Mouse (Mus musculus): ENCODE results near the gene Adam33. TPM values are rescaled to one million over a fixed set of nuclear protein-coding genes. Genes with fewer than 3 reads are reported as not detected.

Adam33 gene
- polyA plus RNA-seq (2014; fragmentation: Illumina TruSeq; extraction: RNeasy Lipid Tissue Mini Kit (QIAGEN cat#74804); ENCODE audit: low read depth, low replicate concordance) = 17.7 TPM

DNA sequence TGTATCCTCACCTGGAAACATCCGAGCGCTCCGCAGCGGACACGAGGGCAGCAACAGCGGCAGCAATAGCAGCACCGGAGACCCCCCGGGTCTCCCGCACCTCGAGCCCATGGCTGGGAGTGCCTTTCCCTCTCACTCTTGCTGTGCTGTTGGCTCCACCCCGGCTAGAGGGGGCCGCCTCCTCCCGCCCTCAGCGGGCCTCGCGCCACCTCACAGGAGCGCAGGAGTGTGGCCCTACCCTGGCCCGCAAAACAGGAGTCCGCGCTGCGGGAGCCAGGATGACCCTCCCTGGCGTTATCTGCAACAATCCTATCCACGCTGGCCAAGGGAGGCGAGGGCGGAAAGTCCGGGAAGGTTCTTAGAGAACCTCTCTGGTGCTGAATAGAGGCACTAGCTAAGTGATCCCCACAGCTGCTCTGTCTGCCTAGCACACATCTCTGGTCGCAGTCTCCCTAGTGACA, at the start of gene Adam33:
Gene Adam33, minus strand, starts transcription at position 411 of the 461 bp plus-strand sequence.

DNA sequence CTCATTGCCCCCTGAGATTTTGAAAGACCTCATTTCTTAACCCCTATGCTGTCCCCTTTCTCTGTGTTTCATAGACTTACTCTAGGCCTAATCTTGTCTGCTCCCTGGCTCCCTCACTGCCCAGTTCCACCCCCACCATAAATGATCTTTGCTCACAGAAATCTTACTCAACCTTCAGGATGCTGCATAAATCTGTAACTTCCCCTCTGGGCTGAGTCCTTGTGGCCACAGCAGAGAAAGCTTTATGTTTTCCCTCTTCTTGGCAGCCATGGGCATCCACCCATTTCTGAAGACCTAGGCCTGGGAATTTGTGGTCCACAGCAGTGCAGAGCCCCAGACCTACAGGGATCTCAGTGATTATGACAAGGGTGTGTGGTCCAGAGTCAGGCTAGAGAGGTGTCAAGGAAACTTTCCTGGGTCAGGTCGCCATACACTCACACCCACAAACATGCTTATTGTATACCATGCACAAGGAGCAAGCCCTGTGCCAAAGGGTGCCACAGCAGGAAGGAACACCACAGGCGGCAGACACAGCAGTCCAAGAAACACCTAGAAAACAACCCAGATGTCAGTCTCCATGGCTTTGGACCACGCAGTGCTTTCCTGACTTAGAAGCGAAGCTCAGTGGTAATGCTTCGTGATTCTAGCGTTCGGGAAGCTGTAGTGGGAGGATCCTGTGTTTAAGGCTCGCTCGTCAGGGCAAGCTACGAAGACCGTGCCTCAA, 23.2 kb upstream of the Adam33 start, which contains the start of gene Siglec1:
Gene Siglec1, minus strand, starts transcription at position 99 of the 724 bp plus-strand sequence.

GRCm38 (mm10) chr2:131042988-131043387, 20.6 kb downstream of the Adam33 start, which contains the start of gene Gfra4:
TSS of gene Gfra4 (minus strand) at chr2:131043088.

Other genes with a start within 250 kb of the Adam33 start
- 23.0 TPM for gene 4930402H24Rik, start 157.4 kb downstream of the Adam33 start, polyA plus RNA-seq (2014; fragmentation: Illumina TruSeq; extraction: RNeasy Lipid Tissue Mini Kit (QIAGEN cat#74804); ENCODE audit: low read depth, low replicate concordance)
- gene Atrn, start 157.3 kb downstream of the Adam33 start, polyA plus RNA-seq (2014; fragmentation: Illumina TruSeq; extraction: RNeasy Lipid Tissue Mini Kit (QIAGEN cat#74804); ENCODE audit: low read depth, low replicate concordance) = 17.6 TPM
- gene Gfra4, start 20.7 kb downstream of the Adam33 start, polyA plus RNA-seq (2014; fragmentation: Illumina TruSeq; extraction: RNeasy Lipid Tissue Mini Kit (QIAGEN cat#74804); ENCODE audit: low read depth, low replicate concordance) = 9.2 TPM
- 5.8 TPM for gene Siglec1, start 23.0 kb upstream of the Adam33 start, polyA plus RNA-seq (2014; fragmentation: Illumina TruSeq; extraction: RNeasy Lipid Tissue Mini Kit (QIAGEN cat#74804); ENCODE audit: low read depth, low replicate concordance)
- gene Hspa12b, start 63.5 kb upstream of the Adam33 start, polyA plus RNA-seq (2014; fragmentation: Illumina TruSeq; extraction: RNeasy Lipid Tissue Mini Kit (QIAGEN cat#74804); ENCODE audit: low read depth, low replicate concordance) = 19.5 TPM
- gene Gm11037, start 69.7 kb upstream of the Adam33 start, polyA plus RNA-seq (2014; fragmentation: Illumina TruSeq; extraction: RNeasy Lipid Tissue Mini Kit (QIAGEN cat#74804); ENCODE audit: low read depth, low replicate concordance) = not detected
- gene 1700037H04Rik, start 96.3 kb upstream of the Adam33 start, polyA plus RNA-seq (2014; fragmentation: Illumina TruSeq; extraction: RNeasy Lipid Tissue Mini Kit (QIAGEN cat#74804); ENCODE audit: low read depth, low replicate concordance) = 42.9 TPM
- 62.4 TPM for gene Cenpb, start 116.3 kb upstream of the Adam33 start, polyA plus RNA-seq (2014; fragmentation: Illumina TruSeq; extraction: RNeasy Lipid Tissue Mini Kit (QIAGEN cat#74804); ENCODE audit: low read depth, low replicate concordance)
- 5.4 TPM for gene Cdc25b, start 123.1 kb upstream of the Adam33 start, polyA plus RNA-seq (2014; fragmentation: Illumina TruSeq; extraction: RNeasy Lipid Tissue Mini Kit (QIAGEN cat#74804); ENCODE audit: low read depth, low replicate concordance)
- gene Spef1, start 123.5 kb upstream of the Adam33 start, polyA plus RNA-seq (2014; fragmentation: Illumina TruSeq; extraction: RNeasy Lipid Tissue Mini Kit (QIAGEN cat#74804); ENCODE audit: low read depth, low replicate concordance) = 5.1 TPM
- gene Ap5s1, start 143.3 kb upstream of the Adam33 start, polyA plus RNA-seq (2014; fragmentation: Illumina TruSeq; extraction: RNeasy Lipid Tissue Mini Kit (QIAGEN cat#74804); ENCODE audit: low read depth, low replicate concordance) = 21.9 TPM
- gene Mavs, start 170.2 kb upstream of the Adam33 start, polyA plus RNA-seq (2014; fragmentation: Illumina TruSeq; extraction: RNeasy Lipid Tissue Mini Kit (QIAGEN cat#74804); ENCODE audit: low read depth, low replicate concordance) = 26.2 TPM
- 28.5 TPM for gene Pank2, start 198.7 kb upstream of the Adam33 start, polyA plus RNA-seq (2014; fragmentation: Illumina TruSeq; extraction: RNeasy Lipid Tissue Mini Kit (QIAGEN cat#74804); ENCODE audit: low read depth, low replicate concordance)